Mouse (Mus musculus) A20 (cell line): ENCODE data around the gene Rasl10a.
"Not testable (repeated sequence)": the region's sequence is repeated elsewhere in the genome, so short reads cannot be mapped to it uniquely, and the experiment has no call there.

ENCODE experiments used
- DNase-seq: peaks from one replicate; pipeline ENCODE4 v3.0.0-alpha.2; 2011; ENCODE audit warnings: low read depth, low spot score

Gene Rasl10a

GRCm38 (mm10) chr11:5074882-5075281 lies 17.0 kb downstream of the Rasl10a start:
- no peak for DNase-seq

- DNase-seq, result no peak
Observed at GRCm38 (mm10) chr11:5075760-5076159, 17.8 kb downstream of the Rasl10a start.

DNA sequence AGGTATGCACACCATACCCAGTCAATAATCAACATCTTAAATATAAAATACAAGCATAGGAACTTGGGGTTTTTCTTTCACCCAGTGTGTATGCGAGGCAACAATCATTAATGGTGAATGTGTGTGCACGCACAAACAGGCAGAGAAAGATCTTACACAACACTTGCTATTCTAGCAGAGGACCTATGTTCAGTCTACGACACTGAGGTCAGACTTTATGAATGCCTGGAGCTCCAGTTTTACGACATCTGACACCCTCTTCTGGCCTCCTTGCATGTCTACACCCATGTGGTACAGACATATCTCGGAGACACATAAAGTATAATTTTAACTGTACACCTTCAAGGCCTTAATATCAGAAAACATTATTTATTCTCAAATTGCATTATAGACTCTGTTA lies 18.9 kb downstream of the Rasl10a start:
- DNase-seq, result not testable (repeated sequence)

- no peak for DNase-seq
Observed at GRCm38 (mm10) chr11:5089147-5089546, 31.2 kb downstream of the Rasl10a start.

DNA sequence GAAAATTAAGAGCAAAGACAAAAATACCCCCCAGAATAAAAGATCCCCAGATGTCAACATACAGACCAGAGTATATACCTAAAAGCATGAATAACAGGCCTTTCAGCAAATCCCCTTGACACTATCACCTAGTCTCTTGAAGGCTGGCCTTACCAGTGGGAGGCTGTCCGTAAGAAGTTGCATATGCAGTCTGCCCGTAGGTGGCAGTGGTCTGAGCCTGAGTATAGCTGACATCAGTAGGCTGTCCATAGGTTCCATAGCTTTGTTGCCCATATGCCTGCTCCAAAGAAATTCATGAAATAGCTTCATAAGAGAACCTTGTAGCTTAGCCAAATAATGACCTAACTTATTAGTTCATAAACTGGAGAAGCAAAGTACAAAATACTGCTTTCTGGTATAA lies 33.8 kb downstream of the Rasl10a start:
- no peak for DNase-seq

- DNase-seq, result no peak
Observed at GRCm38 (mm10) chr11:5095877-5096276, 37.9 kb downstream of the Rasl10a start.

- no peak for DNase-seq
Observed at GRCm38 (mm10) chr11:5096480-5097020, 38.6 kb downstream of the Rasl10a start.

GRCm38 (mm10) chr11:5098035-5098735 lies 40.3 kb downstream of the Rasl10a start:
- DNase-seq, result peak; percentile 51

DNA sequence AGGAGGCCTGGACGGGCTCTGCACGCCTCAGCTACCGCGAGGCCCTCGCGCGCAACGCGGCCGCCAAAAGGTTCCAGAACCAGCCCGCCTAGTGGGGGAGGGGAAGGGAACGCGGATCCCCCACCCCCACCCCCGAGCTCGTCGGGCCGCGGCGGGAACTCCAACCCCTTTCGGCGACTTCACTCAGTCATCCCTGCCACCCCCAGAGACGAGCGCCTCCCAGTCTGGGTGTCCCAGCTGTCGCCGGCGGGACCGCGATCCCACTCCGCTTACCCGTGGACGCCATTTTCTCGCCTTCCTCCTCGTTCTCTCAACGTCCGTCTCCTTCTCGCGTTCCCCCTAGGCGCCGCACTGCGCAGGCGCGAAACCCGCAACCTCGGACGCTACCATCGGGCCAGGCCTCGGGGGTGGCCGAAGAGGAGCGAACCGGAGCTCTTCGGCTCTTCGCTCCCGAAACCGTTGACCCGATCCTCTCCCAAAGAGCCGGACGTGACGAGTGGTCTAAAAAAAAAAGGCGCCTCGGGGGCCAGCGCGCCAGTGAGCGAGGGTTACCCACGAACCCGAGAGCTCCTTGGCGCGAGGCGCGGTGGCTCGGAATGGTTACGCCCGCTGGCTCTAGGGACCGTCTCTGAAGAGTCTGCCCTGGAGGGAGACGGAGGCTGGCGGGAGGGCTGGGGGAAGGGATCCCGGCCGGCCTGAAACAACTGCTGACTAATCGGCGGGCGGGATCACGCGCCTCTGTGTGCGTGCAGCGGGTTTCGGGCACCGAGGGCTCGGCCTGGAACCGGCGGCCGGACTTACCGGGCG lies 41.0 kb downstream of the Rasl10a start, which contains the start of the genes Rhbdd3 and Ewsr1:
Gene Rhbdd3, plus strand, starts transcription at position 191 of the 807 bp plus-strand sequence.
Gene Ewsr1, minus strand, starts transcription at position 531 of the 807 bp plus-strand sequence.
- peak; percentile 99 for DNase-seq

GRCm38 (mm10) chr11:5099576-5100183 lies 41.8 kb downstream of the Rasl10a start:
- peak; percentile 93 for DNase-seq

DNA sequence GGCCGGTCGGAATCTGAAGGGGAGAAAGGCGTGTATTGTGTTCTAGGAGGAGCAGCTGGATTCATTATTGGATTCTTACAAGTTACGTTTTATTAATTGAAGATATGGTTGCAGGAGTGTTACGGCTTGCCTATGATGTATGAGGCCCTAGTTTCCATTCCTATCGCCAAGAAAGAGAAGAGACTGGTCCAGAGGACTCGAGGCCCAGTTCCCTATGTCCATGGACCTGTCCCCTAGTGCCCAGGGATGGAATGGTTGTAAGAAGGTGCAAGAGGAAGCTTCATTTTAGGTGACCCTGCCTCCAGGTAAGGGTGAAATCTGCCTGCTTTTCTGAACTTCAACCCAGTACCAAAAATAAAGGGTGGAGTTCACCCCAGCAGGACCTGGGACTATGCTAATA lies 42.4 kb downstream of the Rasl10a start:
- no peak for DNase-seq

DNA sequence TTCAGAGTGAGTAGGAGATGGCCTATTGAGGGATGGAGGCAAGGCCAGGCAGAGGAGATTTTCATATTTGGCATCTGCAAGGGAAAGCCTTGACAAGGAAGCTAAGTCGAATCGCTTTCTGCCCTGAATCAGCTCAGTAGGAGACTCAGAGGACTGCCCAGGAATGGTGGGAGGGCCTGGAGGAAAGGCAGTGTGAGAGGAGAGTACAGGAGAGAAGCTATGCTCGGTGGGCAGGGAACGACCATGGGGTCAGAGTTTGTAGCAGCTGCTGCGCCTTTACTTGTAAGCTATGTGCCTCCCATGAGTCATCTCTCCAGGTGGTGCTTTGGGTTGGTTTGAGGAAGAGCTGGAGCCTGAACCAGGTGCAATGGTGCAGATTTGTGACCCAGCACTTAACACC lies 42.9 kb downstream of the Rasl10a start:
- no peak for DNase-seq

GRCm38 (mm10) chr11:5101641-5102040 lies 43.7 kb downstream of the Rasl10a start:
- DNase-seq, result no peak

DNA sequence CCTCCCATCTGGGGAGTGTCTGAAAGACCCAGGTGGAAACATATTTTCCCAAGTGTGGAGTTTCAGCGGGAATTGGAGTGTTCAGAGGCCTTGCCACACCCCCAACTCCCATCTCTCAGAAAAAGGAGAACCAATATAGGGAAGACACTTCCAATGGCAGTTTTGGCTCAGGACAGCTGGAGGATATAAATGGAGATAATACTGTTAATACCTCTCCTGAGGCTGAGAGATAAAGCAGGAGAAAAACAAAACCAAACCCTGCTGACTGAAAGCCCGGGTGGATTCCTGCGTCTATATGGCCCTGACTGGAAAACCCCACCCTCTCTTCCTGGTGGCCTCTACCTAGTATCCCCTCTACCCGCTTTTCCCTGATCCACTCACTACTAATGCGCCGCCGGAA lies 44.5 kb downstream of the Rasl10a start:
- no peak for DNase-seq

- no peak for DNase-seq
Observed at GRCm38 (mm10) chr11:5103986-5104509, 46.1 kb downstream of the Rasl10a start.

GRCm38 (mm10) chr11:5109441-5109840 lies 51.5 kb downstream of the Rasl10a start:
- no peak for DNase-seq
